Comparison of ENCODE assay signal across 22 mouse cellular contexts in genomic region chr10:127519041-127519701, GRCm38 (mm10). TPM values are rescaled to one million over a fixed set of nuclear protein-coding genes. Genes with fewer than 3 reads are reported as not detected.
DNase-seq lines count a peak whose midpoint lies in the region; ATAC-seq and TF ChIP-seq lines count a peak whose summit lies in the region.
"Had no signal": no experiment of that assay in that cellular context is flagged by ENCODE, and none has a peak within 500 bp of the region (broad histone marks: within the 10 kb centered on the region; RNA-seq: fewer than 3 reads in every experiment).

No protein-coding gene starts in this region.

- H3K9me3 ChIP-seq in liver, postnatal 0 days (ENCODE audit: low read length): no peaks in the 10 kb centered on the region
- H3K9me3 ChIP-seq: embryonic facial prominence, embryonic 12.5 days; forebrain, embryonic 13.5 days; forebrain, embryonic 15.5 days had no signal

- peaks cover 11% of the 10 kb centered on the region; the same call in 1 of the 2 replicates for H3K36me3 ChIP-seq in liver, adult 2 months (ENCODE audit: control insufficient read depth, insufficient read depth, low read length)
- H3K36me3 ChIP-seq in liver, postnatal 0 days (replicated peaks; ENCODE audit: insufficient read depth, low read length): peaks cover 33% of the 10 kb centered on the region

- H3K9ac ChIP-seq in liver, adult 2 months (ENCODE audit: low read depth, low read length): no peak overlapping the region
- no peak overlapping the region for H3K9ac ChIP-seq in liver, postnatal 0 days (replicated peaks)
- H3K9ac ChIP-seq: embryonic facial prominence, embryonic 12.5 days; forebrain, embryonic 13.5 days; forebrain, embryonic 15.5 days; forebrain, postnatal 0 days had no signal

- WGBS in cerebellum, adult 2 months: 46% methylated on average over 26 of the region's 26 CpGs
- WGBS in liver, adult 2 months: 80% methylated on average over 26 of the region's 26 CpGs
- WGBS in liver, postnatal 0 days (ENCODE audit: insufficient replicate concordance): 90% methylated on average over 25 of the region's 26 CpGs

- ATAC-seq in liver, postnatal 0 days: no peak
- ATAC-seq: activated CD4-positive, CD25-positive, alpha-beta regulatory T cell, adult 4 months; CD4-positive, CD25-positive, alpha-beta regulatory T cell, adult 4 months; forebrain, embryonic 13.5 days; forebrain, embryonic 15.5 days; forebrain, postnatal 0 days; Patski had no signal

- no peak for TF ChIP-seq POLR2A in cerebellum, adult 2 months (IDR thresholded peaks at IDR 0.05; ENCODE audit: borderline replicate concordance, insufficient read depth, low read length)
- no peak for TF ChIP-seq POLR2A in liver, adult 2 months (IDR thresholded peaks at IDR 0.05; ENCODE audit: extremely low read depth, insufficient read depth, low read length)

- TF ChIP-seq EP300 in liver, postnatal 0 days (IDR thresholded peaks at IDR 0.05; ENCODE audit: low read depth): no peak

- no peak overlapping the region for H3K4me3 ChIP-seq in cerebellum, adult 2 months (replicated peaks; ENCODE audit: insufficient read depth, low read depth, low read length)
- H3K4me3 ChIP-seq in liver, adult 2 months (ENCODE audit: insufficient read depth, low read depth, low read length): no peak overlapping the region
- H3K4me3 ChIP-seq in liver, postnatal 0 days (ENCODE audit: low read depth, low read length): no peak overlapping the region
- H3K4me3 ChIP-seq: embryonic facial prominence, embryonic 12.5 days; forebrain, embryonic 13.5 days; forebrain, embryonic 15.5 days had no signal

- H3K27ac ChIP-seq in cerebellum, adult 2 months (ENCODE audit: insufficient read depth, low read length): no peak overlapping the region
- H3K27ac ChIP-seq in liver, adult 2 months (replicated peaks; ENCODE audit: insufficient read depth, low read depth, low read length): no peak overlapping the region
- no peak overlapping the region for H3K27ac ChIP-seq in liver, postnatal 0 days (ENCODE audit: low read depth)
- H3K27ac ChIP-seq: embryonic facial prominence, embryonic 10.5 days; embryonic facial prominence, embryonic 12.5 days; forebrain, embryonic 13.5 days; forebrain, embryonic 15.5 days had no signal

- no peak overlapping the region for H3K4me2 ChIP-seq in liver, postnatal 0 days (ENCODE audit: low read depth, low read length)
- H3K4me2 ChIP-seq: embryonic facial prominence, embryonic 12.5 days; forebrain, embryonic 13.5 days; forebrain, embryonic 15.5 days had no signal

- peaks cover 6% of the 10 kb centered on the region; the same call in 1 of the 2 replicates for H3K79me2 ChIP-seq in liver, adult 2 months (ENCODE audit: control insufficient read depth, insufficient read depth, low read length)

- peaks cover 9% of the 10 kb centered on the region for H3K4me1 ChIP-seq in cerebellum, adult 2 months (ENCODE audit: control insufficient read depth, insufficient read depth, low read length)
- peaks cover 19% of the 10 kb centered on the region for H3K4me1 ChIP-seq in liver, adult 2 months (ENCODE audit: control insufficient read depth, insufficient read depth, low read length)
- peaks cover 43% of the 10 kb centered on the region for H3K4me1 ChIP-seq in liver, postnatal 0 days (ENCODE audit: insufficient read depth)

- DNase-seq in cerebellum, adult 11 months: peak; percentile 19
- DNase-seq in cerebellum, adult 2 months: no peak
- DNase-seq in cerebellum, postnatal 10 days: peak; percentile 67
- no peak for DNase-seq in cerebellum, adult 9-10 months
- peak; percentile 45 for DNase-seq in liver, adult 2 months (ENCODE audit: extremely low read depth, low read depth, low spot score)
- no peak for DNase-seq in liver, postnatal 0 days
- no peak for DNase-seq in spleen, postnatal 14 days (ENCODE audit: low spot score in 2 of 2)
- DNase-seq: adrenal gland, adult 8-10 months; adrenal gland, postnatal 14 days; adrenal gland, postnatal 36 days; B cell, adult 2 months; cerebellum, adult 8-10 months; cerebellum, postnatal 36 days; forebrain, postnatal 0 days had no signal

- TF ChIP-seq CTCF in cerebellum, adult 2 months (IDR thresholded peaks at IDR 0.05; ENCODE audit: borderline replicate concordance, insufficient read depth, low read depth, low read length): no peak
- no peak for TF ChIP-seq CTCF in liver, adult 2 months (IDR thresholded peaks at IDR 0.05; ENCODE audit: low read depth, low read length)
- no peak for TF ChIP-seq CTCF in liver, postnatal 0 days (IDR thresholded peaks at IDR 0.05; ENCODE audit: low read depth)

- H3K27me3 ChIP-seq in cerebellum, adult 2 months (ENCODE audit: control insufficient read depth, insufficient read depth, low read length): no peaks in the 10 kb centered on the region
- H3K27me3 ChIP-seq in liver, adult 2 months (ENCODE audit: control insufficient read depth, insufficient read depth, low read length): no peaks in the 10 kb centered on the region
- H3K27me3 ChIP-seq in liver, postnatal 0 days (ENCODE audit: insufficient read depth, low read length): peaks cover 18% of the 10 kb centered on the region
- H3K27me3 ChIP-seq: Patski had no signal

RNA-seq across cellular contexts. Expression of gene Shmt2, which starts 3.1 kb away (rescaled TPM):
- polyA plus RNA-seq in cerebellum, adult 2 months (2012; rRNA removed): 68.2 and 69.8 TPM in 2 replicates
- 130 and 154 TPM in 2 replicates for total RNA-seq in liver, adult 2 months (2014; rRNA removed)
- polyA plus RNA-seq in liver, adult 2 months (2012; rRNA removed): 309 and 324 TPM in 2 replicates
- polyA plus RNA-seq in liver, postnatal 0 days (2015; fragmentation: Nextera tagmentation; extraction: Ambion mirVana): 62.6 and 75.0 TPM in 2 replicates

RNA-seq across cellular contexts. Expression of gene Ndufa4l2, which starts 4.4 kb away (rescaled TPM):
- polyA plus RNA-seq in cerebellum, adult 2 months (2012; rRNA removed): 10.4 and 11.5 TPM in 2 replicates
- total RNA-seq in liver, adult 2 months (2014; rRNA removed): 0.09 and 0.40 TPM in 2 replicates
- polyA plus RNA-seq in liver, adult 2 months (2012; rRNA removed): 4.0 and 4.4 TPM in 2 replicates
- polyA plus RNA-seq in liver, postnatal 0 days (2015; fragmentation: Nextera tagmentation; extraction: Ambion mirVana): 13.1 and 23.1 TPM in 2 replicates
- polyA plus RNA-seq: activated CD4-positive, CD25-positive, alpha-beta regulatory T cell, adult 4 months; CD4-positive, CD25-positive, alpha-beta regulatory T cell, adult 4 months had no signal

RNA-seq across cellular contexts. Expression of gene Nxph4, which starts 15.2 kb away (rescaled TPM):
- polyA plus RNA-seq in cerebellum, adult 2 months (2012; rRNA removed): 30.3 and 33.8 TPM in 2 replicates
- not detected in 2 replicates for total RNA-seq in liver, adult 2 months (2014; rRNA removed)
- 0.05 TPM in 1 of 2 replicates, not detected in the other for polyA plus RNA-seq in liver, adult 2 months (2012; rRNA removed)
- polyA plus RNA-seq in liver, postnatal 0 days (2015; fragmentation: Nextera tagmentation; extraction: Ambion mirVana): not detected in 2 replicates
- polyA plus RNA-seq: activated CD4-positive, CD25-positive, alpha-beta regulatory T cell, adult 4 months; CD4-positive, CD25-positive, alpha-beta regulatory T cell, adult 4 months had no signal

RNA-seq across cellular contexts. Expression of gene Stac3, which starts 17.7 kb away (rescaled TPM):
- 8.3 TPM in 2 replicates for polyA plus RNA-seq in cerebellum, adult 2 months (2012; rRNA removed)
- 0.20 and 0.37 TPM in 2 replicates for total RNA-seq in liver, adult 2 months (2014; rRNA removed)
- 0.42 and 0.49 TPM in 2 replicates for polyA plus RNA-seq in liver, adult 2 months (2012; rRNA removed)
- 0.21 and 0.57 TPM in 2 replicates for polyA plus RNA-seq in liver, postnatal 0 days (2015; fragmentation: Nextera tagmentation; extraction: Ambion mirVana)
- polyA plus RNA-seq: forebrain, embryonic 11.5 days had no signal

Comparison
In these comparisons a context has a peak if more than half of its experiments do, and no peak if none do; other contexts are left out.
1. DNase-seq: peak in cerebellum, adult 11 months (single experiment), cerebellum, postnatal 10 days (2 of 2) and liver, adult 2 months (single experiment); none in cerebellum, adult 2 months (0 of 2), cerebellum, adult 9-10 months (single experiment), liver, postnatal 0 days (single experiment) and spleen, postnatal 14 days (0 of 2).
2. RNA of gene Nxph4, which starts 15.2 kb away (polyA plus RNA-seq): 30.3 to 33.8 TPM in cerebellum, adult 2 months; not detected in liver, postnatal 0 days and 0.05 TPM in liver, adult 2 months; every median in the first group is over 10 times any median in the second.